Mouse (Mus musculus) midbrain, embryonic 16.5 days (tissue): ENCODE results near the gene Ambra1. TPM values are rescaled to one million over a fixed set of nuclear protein-coding genes. Genes with fewer than 3 reads are reported as not detected.

ENCODE experiments used
- ATAC-seq: fragments of 200-750 bp; cut with Nextera tagmentation; 2 replicates; pipeline ENCODE4 v1.8.0; 2017; ENCODE audit warnings: moderate TSS enrichment
- H3K27ac ChIP-seq: fragments of 300-500 bp; sonication (generic); 2 replicates; pipeline ENCODE4 v1.5.1; 2014; ENCODE audit warnings: mild to moderate bottlenecking, low read length, mixed read lengths
- H3K27me3 ChIP-seq: fragments of 300-500 bp; sonication (generic); 2 replicates; pipeline ENCODE4 v1.6.1; 2014; ENCODE audit warnings: low read depth, low read length, mixed read lengths; ENCODE audit not compliant: control insufficient read depth, insufficient read depth
- H3K36me3 ChIP-seq: fragments of 300-500 bp; sonication (generic); 2 replicates; pipeline ENCODE4 v1.6.1; 2014; ENCODE audit warnings: mild to moderate bottlenecking, low read length, moderate library complexity, mixed read lengths; ENCODE audit not compliant: control insufficient read depth, insufficient read depth
- H3K4me1 ChIP-seq: fragments of 300-500 bp; sonication (generic); 2 replicates; pipeline ENCODE4 v1.6.1; 2014; ENCODE audit warnings: mild to moderate bottlenecking, low read length, mixed read lengths; ENCODE audit not compliant: control insufficient read depth, insufficient read depth
- H3K4me2 ChIP-seq: fragments of 300-500 bp; sonication (generic); 2 replicates; pipeline ENCODE4 v1.6.1; 2014; ENCODE audit warnings: mild to moderate bottlenecking, low read length, mixed read lengths
- H3K4me3 ChIP-seq: fragments of 300-500 bp; sonication (generic); 2 replicates; pipeline ENCODE4 v1.5.1; 2014; ENCODE audit warnings: low read depth, mild to moderate bottlenecking, low read length, moderate library complexity, mixed read lengths
- H3K9ac ChIP-seq: fragments of 300-500 bp; sonication (generic); 2 replicates; pipeline ENCODE4 v1.6.1; 2014; ENCODE audit warnings: low read depth, low read length, mixed read lengths
- H3K9me3 ChIP-seq: fragments of 300-500 bp; sonication (generic); replicated peaks from 2 replicates; pipeline ENCODE4 v1.6.1; 2014; ENCODE audit warnings: mild to moderate bottlenecking, low read length, mixed read lengths; ENCODE audit not compliant: control insufficient read depth, poor library complexity, severe bottlenecking
- WGBS: fragments of 180-500 bp; shearing (Covaris S2); extraction: QIAGEN DNeasy Blood & Tissue Kit; methylation state at CpG from one replicate; pipeline ENCODE4 v1.1.7; 2014; 5-methylcytosine and 5-hydroxymethylcytosine counted together
- polyA plus RNA-seq: library from polyadenylated mRNA; unstranded; fragments of >200 nt; fragmentation: Nextera tagmentation; extraction: Ambion mirVana; gene quantifications from 2 replicates; pipeline ENCODE4 v1.2.1, GENCODE M21; 2015

Ambra1 gene
- polyA plus RNA-seq, 1 experiment from 2014 or later: 27.6 TPM

DNA sequence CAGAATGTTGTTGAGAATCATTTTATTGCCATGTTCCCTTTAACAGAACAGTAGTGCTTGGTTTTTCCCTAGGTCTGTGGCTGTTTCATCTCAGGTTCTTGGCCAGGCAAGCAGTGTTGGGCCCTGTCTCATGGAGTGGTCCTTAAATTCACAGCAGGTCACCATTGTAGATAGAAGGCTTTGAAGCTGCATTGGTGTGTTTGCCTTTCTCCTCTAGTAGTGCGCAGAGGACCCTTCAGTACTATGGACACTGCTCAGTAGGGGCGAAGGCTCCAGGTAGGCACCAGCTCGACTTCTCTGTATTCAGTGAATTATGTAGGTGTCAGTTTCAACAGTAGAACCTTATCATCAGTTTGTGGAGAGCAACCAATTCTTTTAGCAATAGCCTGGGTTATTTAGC is 142.7 kb downstream of the Ambra1 start:
- Histone ChIP-seq H3K4me1 (peaks cover 5% of the 10 kb centered on the region), H3K4me2 (no peak overlapping the region), H3K9me3 (no peaks in the 10 kb centered on the region), H3K27me3 (no peaks in the 10 kb centered on the region), H3K9ac (no peak overlapping the region), H3K4me3 (no peak overlapping the region), H3K27ac (no peak overlapping the region), H3K36me3 (no peaks in the 10 kb centered on the region)
- 94% methylated on average over 3 of the region's 3 CpGs for WGBS
- ATAC-seq: no peak

DNA sequence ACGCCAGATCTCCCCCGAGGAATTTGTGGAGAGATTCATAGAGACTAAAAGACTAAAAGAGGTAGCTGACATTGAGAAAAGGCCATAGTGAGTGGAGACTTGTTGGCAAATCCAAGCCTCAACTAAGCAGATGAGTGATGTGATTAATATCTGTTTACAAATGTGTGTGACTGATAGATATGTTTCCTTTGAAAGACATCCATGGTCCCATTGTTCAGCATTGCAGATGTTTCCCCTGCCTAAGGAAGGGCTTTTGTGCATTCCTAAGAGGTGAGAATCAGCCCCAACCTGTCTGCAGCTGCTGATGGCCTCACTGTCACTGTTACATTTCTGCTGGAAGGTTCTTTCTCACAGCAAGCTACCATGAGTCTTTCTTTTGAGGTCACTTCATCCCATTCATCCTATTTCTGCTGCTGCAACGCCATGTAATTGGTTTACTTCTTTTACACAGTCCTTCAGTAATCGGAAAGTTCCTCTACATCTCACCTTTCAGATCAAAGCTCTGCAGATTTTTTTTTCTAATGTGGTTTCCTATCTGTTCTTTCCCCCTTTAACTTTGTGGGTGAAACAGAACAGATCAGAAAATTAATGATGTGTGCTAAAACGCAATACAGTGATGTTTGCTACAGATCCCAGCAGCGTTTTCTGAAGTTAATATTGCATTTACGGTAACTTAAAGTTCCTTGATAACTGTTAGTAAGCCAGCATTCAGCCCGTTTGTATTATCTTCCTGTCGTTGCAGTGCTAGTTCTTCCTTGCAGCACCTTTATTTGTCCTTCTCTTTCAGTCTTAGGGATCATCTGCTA is 146.3 kb downstream of the Ambra1 start:
- H3K4me1 ChIP-seq: no peaks in the 10 kb centered on the region; the same call in 1 of the 2 replicates
- no peaks in the 10 kb centered on the region for H3K27me3 ChIP-seq
- H3K9ac ChIP-seq: no peak overlapping the region
- no peak overlapping the region for H3K4me3 ChIP-seq
- H3K4me2 ChIP-seq: no peak overlapping the region
- WGBS: 82% methylated on average over 9 of the region's 9 CpGs
- no peaks in the 10 kb centered on the region for H3K9me3 ChIP-seq
- H3K27ac ChIP-seq: no peak overlapping the region
- no peak for ATAC-seq
- H3K36me3 ChIP-seq: no peaks in the 10 kb centered on the region

DNA sequence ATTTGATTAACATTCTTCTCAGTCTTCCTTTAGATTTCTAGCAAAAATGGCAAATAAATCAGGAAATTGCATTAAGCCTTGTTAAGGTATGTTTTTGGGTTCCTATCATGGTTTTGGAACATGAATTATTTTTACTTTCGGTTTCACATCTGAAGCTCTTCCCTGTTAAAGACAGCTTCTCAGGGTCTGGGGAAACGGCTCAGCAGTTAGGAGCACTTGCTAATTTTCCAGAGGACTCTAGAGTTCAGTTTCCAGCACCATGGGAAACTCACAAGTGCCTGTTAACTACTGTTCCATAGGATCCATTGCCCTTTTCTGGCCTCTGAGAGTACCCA is 146.8 kb downstream of the Ambra1 start:
- no peaks in the 10 kb centered on the region for H3K9me3 ChIP-seq
- no peaks in the 10 kb centered on the region for H3K36me3 ChIP-seq
- H3K9ac ChIP-seq: no peak overlapping the region
- H3K4me2 ChIP-seq: no peak overlapping the region
- H3K4me3 ChIP-seq: no peak overlapping the region
- H3K27ac ChIP-seq: no peak overlapping the region
- WGBS: 89% methylated on average over 2 of the region's 2 CpGs
- H3K27me3 ChIP-seq: no peaks in the 10 kb centered on the region
- no peaks in the 10 kb centered on the region for H3K4me1 ChIP-seq
- no peak for ATAC-seq

DNA sequence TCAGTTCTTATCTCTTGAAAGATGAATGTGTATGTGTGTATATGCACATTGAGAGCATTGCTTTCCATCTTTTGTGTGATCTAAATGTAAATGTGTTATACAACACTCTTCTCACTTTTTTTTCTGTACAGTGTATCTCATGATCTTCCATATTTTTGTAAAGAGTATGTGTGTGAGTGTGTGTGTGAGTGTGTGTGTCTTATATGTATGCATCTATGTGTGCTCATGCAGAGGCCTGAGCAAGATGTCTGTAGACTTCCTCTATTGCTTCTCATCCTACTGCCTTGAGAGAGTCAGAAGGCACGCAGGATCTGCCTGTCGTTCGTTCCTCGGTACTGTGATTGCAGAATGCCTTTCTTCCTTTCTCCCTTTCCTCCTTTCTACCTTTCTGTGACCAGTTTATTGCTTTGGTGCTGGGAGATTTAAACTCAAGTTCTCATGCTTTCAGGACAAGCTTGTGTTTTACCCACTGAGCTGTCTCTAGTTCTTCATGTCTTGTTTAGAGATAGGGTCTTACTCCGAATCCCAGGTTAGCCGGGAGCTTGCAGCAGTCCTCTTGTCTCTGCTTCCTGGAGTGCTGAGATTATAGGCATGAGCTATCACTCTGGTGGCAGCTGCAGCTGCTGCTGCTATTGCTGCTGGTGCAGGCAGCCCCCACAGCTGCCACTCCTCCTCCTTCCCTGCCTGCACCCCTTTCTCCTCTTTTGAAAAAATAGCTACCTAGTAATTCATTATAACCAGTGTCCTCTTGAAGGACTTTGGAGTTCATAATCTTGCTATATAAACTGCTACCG is 148.7 kb downstream of the Ambra1 start:
- no peak overlapping the region for H3K4me3 ChIP-seq
- H3K9me3 ChIP-seq: no peaks in the 10 kb centered on the region
- H3K4me1 ChIP-seq: no peaks in the 10 kb centered on the region
- no peaks in the 10 kb centered on the region for H3K36me3 ChIP-seq
- H3K4me2 ChIP-seq: no peak overlapping the region
- H3K9ac ChIP-seq: no peak overlapping the region
- H3K27ac ChIP-seq: no peak overlapping the region
- no peaks in the 10 kb centered on the region for H3K27me3 ChIP-seq
- 58% methylated on average over 7 of the region's 7 CpGs for WGBS
- ATAC-seq: no peak

DNA sequence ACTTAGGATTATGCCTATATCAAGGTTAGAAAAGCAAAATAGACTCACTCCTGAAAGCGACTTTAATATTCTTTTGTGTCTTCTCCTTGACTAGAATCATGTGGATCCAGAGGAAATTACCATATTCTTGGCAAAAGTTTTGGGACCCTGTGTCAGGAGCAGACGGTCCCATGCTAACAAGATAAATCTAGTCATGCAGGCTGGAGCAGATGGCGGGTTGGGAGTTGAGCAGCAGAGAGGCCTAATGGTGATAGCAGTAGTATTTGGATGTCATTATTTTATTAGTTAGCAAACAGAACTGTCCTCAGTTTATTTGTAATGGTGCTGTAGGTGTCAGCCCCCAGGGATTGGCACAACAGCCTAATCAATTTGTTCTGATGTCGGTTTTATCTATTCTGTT is 154.0 kb downstream of the Ambra1 start:
- Histone ChIP-seq H3K9me3 (no peaks in the 10 kb centered on the region), H3K36me3 (peaks cover 15% of the 10 kb centered on the region), H3K4me1 (no peaks in the 10 kb centered on the region), H3K4me2 (no peak overlapping the region), H3K27me3 (no peaks in the 10 kb centered on the region), H3K4me3 (no peak overlapping the region), H3K9ac (no peak overlapping the region), H3K27ac (no peak overlapping the region)
- no peak for ATAC-seq
- WGBS: 84% methylated on average over 4 of the region's 4 CpGs

DNA sequence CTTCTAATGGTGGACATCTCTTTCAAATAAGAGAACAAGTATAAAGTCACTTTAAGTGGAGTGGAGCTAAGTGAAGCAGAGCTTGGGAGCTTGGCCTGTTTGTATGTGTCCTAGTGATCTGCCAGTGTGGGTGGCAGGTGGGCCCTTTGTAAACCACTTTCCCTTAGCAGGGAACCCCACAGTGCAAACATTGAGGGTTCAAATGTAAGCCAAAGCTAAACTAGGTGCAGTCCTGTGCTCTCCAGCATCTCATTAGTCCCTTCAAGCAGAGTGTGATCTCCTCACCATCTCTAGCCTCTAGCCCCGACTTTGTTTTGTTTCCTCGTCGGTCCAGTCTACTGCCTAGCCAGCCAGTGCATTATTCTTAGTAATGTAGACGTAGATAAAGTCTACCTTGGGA is 154.7 kb downstream of the Ambra1 start:
- 68% methylated on average over 4 of the region's 4 CpGs for whole genome bisulfite sequencing
- H3K4me3 ChIP-seq: no peak overlapping the region
- H3K4me2 ChIP-seq: no peak overlapping the region
- H3K9ac ChIP-seq: no peak overlapping the region
- H3K9me3 ChIP-seq: no peaks in the 10 kb centered on the region
- no peak for ATAC-seq
- no peak overlapping the region for H3K27ac ChIP-seq
- H3K4me1 ChIP-seq: no peaks in the 10 kb centered on the region
- H3K36me3 ChIP-seq: peaks cover 15% of the 10 kb centered on the region
- no peaks in the 10 kb centered on the region for H3K27me3 ChIP-seq

DNA sequence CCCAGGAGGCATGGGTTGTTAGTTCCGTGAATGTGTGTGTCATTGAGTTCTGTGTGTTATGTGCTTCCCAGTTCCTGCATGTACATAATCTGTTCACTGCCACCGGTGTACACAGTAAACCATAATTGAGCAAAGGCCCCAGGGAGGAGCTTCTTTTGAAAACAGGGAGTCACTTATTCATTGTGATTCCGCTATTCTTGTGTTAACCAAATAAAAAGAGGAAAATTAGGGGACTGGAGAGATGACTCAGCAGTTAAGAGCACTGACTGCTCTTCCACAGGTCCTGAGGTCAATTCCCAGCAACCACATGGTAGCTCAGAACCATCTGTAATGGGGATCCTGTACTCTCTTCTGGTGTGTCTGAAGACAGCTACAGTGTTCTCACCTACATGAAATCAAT is 164.8 kb downstream of the Ambra1 start:
- H3K4me2 ChIP-seq: no peak overlapping the region
- no peaks in the 10 kb centered on the region for H3K9me3 ChIP-seq
- H3K4me1 ChIP-seq: no peaks in the 10 kb centered on the region; the same call in 1 of the 2 replicates
- no peak for ATAC-seq
- no peak overlapping the region for H3K9ac ChIP-seq
- no peaks in the 10 kb centered on the region for H3K27me3 ChIP-seq
- no peak overlapping the region for H3K4me3 ChIP-seq
- WGBS: 83% methylated on average over 3 of the region's 3 CpGs
- no peaks in the 10 kb centered on the region for H3K36me3 ChIP-seq
- no peak overlapping the region for H3K27ac ChIP-seq

DNA sequence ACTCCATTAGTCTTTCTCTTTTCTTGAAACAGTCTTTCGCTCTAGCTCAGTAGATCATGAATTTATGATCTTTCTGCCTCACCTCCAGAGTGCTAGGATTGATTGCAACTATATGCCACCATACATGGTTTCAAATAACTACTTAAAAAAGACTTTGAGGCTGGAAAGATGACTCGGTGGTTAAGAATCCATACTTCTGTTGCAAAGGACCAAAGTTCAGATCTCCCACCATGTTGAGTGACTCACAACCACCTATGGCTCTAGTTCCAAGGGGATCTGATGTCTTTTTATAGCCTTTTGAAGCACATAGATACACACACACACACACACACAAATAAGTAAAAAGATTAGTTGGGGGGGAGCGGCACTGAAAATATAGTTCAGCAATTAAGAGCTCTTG is 165.5 kb downstream of the Ambra1 start:
- H3K9me3 ChIP-seq: no peaks in the 10 kb centered on the region
- no peak overlapping the region for H3K27ac ChIP-seq

DNA sequence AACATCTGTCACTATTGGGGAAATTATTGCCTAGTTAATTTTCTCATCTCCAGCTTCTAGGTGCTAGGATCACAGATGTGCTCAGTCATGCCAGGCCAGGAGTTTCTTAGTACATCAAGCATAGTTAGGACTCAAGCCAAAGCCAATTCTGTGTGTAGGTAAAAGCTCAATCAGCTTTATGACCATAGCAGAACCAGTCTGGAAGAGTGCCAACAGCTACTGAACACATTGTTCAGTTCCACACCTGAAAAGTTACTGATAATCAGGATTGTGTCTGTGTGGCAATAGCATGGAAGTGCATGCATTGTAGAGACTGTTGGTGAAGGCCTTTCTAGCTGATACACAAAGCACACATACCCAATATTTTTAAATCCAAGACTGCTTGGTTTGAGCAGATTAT is 168.0 kb downstream of the Ambra1 start:
- H3K4me1 ChIP-seq: no peaks in the 10 kb centered on the region

More for the DNA sequence above, 165.5 kb downstream of the Ambra1 start:
- no peaks in the 10 kb centered on the region; the same call in 1 of the 2 replicates for H3K4me1 ChIP-seq
- H3K4me2 ChIP-seq: no peak overlapping the region
- H3K27me3 ChIP-seq: no peaks in the 10 kb centered on the region
- ATAC-seq: no peak
- H3K4me3 ChIP-seq: no peak overlapping the region
- H3K9ac ChIP-seq: no peak overlapping the region
- H3K36me3 ChIP-seq: peaks cover 2% of the 10 kb centered on the region; the same call in 1 of the 2 replicates
- 96% methylated on average over 3 of the region's 3 CpGs for WGBS

More for the DNA sequence above, 168.0 kb downstream of the Ambra1 start:
- H3K4me3 ChIP-seq: no peak overlapping the region
- H3K36me3 ChIP-seq: peaks cover 3% of the 10 kb centered on the region; the same call in 1 of the 2 replicates
- H3K4me2 ChIP-seq: no peak overlapping the region
- no peaks in the 10 kb centered on the region for H3K9me3 ChIP-seq
- H3K27ac ChIP-seq: no peak overlapping the region
- no peak for ATAC-seq
- no peaks in the 10 kb centered on the region for H3K27me3 ChIP-seq
- no peak overlapping the region for H3K9ac ChIP-seq
